Mouse (Mus musculus) ES-Bruce4 (cell line): ENCODE measurements around the gene Itga8.

Experiments
- CTCF ChIP-seq: IDR thresholded peaks from one replicate; pipeline ENCODE4 v1.8.1; 2011; ENCODE audit warnings: low read depth, low read length
- EP300 ChIP-seq: IDR thresholded peaks from 2 replicates; pipeline ENCODE4 v1.6.1; 2011; ENCODE audit warnings: low read depth, low read length; ENCODE audit not compliant: insufficient read depth
- POLR2A ChIP-seq: IDR thresholded peaks from one replicate; pipeline ENCODE4 v1.8.1; 2011; ENCODE audit warnings: low read length; ENCODE audit not compliant: insufficient read depth

DNA sequence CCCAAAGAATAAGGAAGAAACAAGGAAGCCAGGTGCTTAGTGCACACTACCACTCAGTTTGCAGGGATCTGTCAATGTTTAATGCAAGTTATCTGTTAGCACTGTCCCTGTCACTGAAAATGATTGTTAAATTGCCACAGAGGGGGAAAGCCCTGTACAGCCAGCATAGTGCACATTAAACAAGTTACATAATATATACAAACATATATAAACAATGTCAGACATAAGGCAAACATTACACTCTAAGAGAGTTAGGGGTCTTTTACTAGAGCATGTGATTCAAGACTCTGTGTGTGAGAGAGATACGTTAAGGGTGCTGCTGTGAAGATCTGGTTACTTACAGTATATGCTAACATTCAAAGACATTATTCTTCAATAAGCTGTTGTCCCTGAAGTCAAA, 148.2 kb downstream of the Itga8 start:
- TF ChIP-seq CTCF (no peak), POLR2A (no peak), EP300 (no peak)
